Mouse (Mus musculus): Measurements from ENCODE around the gene Cmpk2.

- TF ChIP-seq CTCF (IDR thresholded peaks at IDR 0.05; ENCODE audit: extremely low read depth, insufficient read length, insufficient replicate concordance, low read depth, low read length): no peak
- no peak for TF ChIP-seq POLR2A (IDR thresholded peaks at IDR 0.05; ENCODE audit: low read depth, low read length)
These were observed 3.4 kb upstream of the Cmpk2 start for GRCm38 (mm10) chr12:26465600-26465999.

Data from small intestine, adult 2 months (tissue).